Mouse (Mus musculus): ENCODE data around the gene Homer3. TPM values are rescaled to one million over a fixed set of nuclear protein-coding genes. Genes with fewer than 3 reads are reported as not detected.

Homer3 gene
- total RNA-seq (2021): 10 to 100 TPM; 45.7 to 47.0 TPM
- long read RNA-seq, transcript Homer3-203 (10 exons, 2,445 nt): major isoform, 27 of 49 reads
- long read RNA-seq, partial matches to known transcripts: 14 of 49 reads
- long read RNA-seq, other reads (novel, unspliced or antisense): 8 of 49 reads

- DNase-seq (ENCODE audit: low spot score in 2 of 2): peak; percentile 87 to 92
Observed at GRCm38 (mm10) chr8:70282603-70283135, at the start of gene Homer3. TSS of gene Homer3 (plus strand) at chr8:70282827.

- DNase-seq (ENCODE audit: low spot score in 2 of 2): no peak
Observed at GRCm38 (mm10) chr8:70233606-70234005, 49.0 kb upstream of the Homer3 start.

- DNase-seq (ENCODE audit: low spot score in 2 of 2): peak; percentile 93 to 95
Observed at GRCm38 (mm10) chr8:70234080-70234780, 48.4 kb upstream of the Homer3 start, which contains the start of the genes Sugp2 and Armc6. TSS of gene Sugp2 (plus strand) at chr8:70234226. TSS of gene Armc6 (minus strand) at chr8:70234466.

- DNase-seq (ENCODE audit: low spot score in 2 of 2): no peak
Observed at GRCm38 (mm10) chr8:70234781-70235128, 47.9 kb upstream of the Homer3 start.

- DNase-seq (ENCODE audit: low spot score in 2 of 2): no peak
Observed at GRCm38 (mm10) chr8:70237842-70238241, 44.8 kb upstream of the Homer3 start.

GRCm38 (mm10) chr8:70240642-70241041, 42.0 kb upstream of the Homer3 start:
- DNase-seq (ENCODE audit: low spot score in 2 of 2): no peak

- DNase-seq (ENCODE audit: low spot score in 2 of 2): no peak
Observed at GRCm38 (mm10) chr8:70246622-70247021, 36.0 kb upstream of the Homer3 start.

- no peak for DNase-seq (ENCODE audit: low spot score in 2 of 2)
Observed at GRCm38 (mm10) chr8:70247841-70248240, 34.8 kb upstream of the Homer3 start.

- no peak for DNase-seq (ENCODE audit: low spot score in 2 of 2)
Observed at GRCm38 (mm10) chr8:70254628-70255027, 28.0 kb upstream of the Homer3 start.

GRCm38 (mm10) chr8:70257456-70257855, 25.2 kb upstream of the Homer3 start:
- DNase-seq (ENCODE audit: low spot score in 2 of 2): no peak

GRCm38 (mm10) chr8:70258600-70258999, 24.0 kb upstream of the Homer3 start:
- DNase-seq (ENCODE audit: low spot score in 2 of 2): no peak

- no peak for DNase-seq (ENCODE audit: low spot score in 2 of 2)
Observed at GRCm38 (mm10) chr8:70259043-70259442, 23.6 kb upstream of the Homer3 start.

- DNase-seq (ENCODE audit: low spot score in 2 of 2): no peak
Observed at GRCm38 (mm10) chr8:70267674-70268073, 15.0 kb upstream of the Homer3 start.

GRCm38 (mm10) chr8:70268311-70268710, 14.3 kb upstream of the Homer3 start:
- no peak for DNase-seq (ENCODE audit: low spot score in 2 of 2)

GRCm38 (mm10) chr8:70268799-70269565, 13.6 kb upstream of the Homer3 start:
- DNase-seq (ENCODE audit: low spot score in 2 of 2): peak; percentile 36 to 51

GRCm38 (mm10) chr8:70272949-70273348, 9.7 kb upstream of the Homer3 start:
- DNase-seq (ENCODE audit: low spot score in 2 of 2): no peak

GRCm38 (mm10) chr8:70274350-70274749, 8.3 kb upstream of the Homer3 start:
- DNase-seq (ENCODE audit: low spot score in 2 of 2): no peak

GRCm38 (mm10) chr8:70276476-70276875, 6.2 kb upstream of the Homer3 start:
- DNase-seq (ENCODE audit: low spot score in 2 of 2): no peak

GRCm38 (mm10) chr8:70278175-70278574, 4.5 kb upstream of the Homer3 start:
- peak; percentile 48 to 52 for DNase-seq (ENCODE audit: low spot score in 2 of 2)

- DNase-seq (ENCODE audit: low spot score in 2 of 2): no peak
Observed at GRCm38 (mm10) chr8:70279266-70279665, 3.4 kb upstream of the Homer3 start.

- DNase-seq (ENCODE audit: low spot score in 2 of 2): no peak
Observed at GRCm38 (mm10) chr8:70281001-70281400, 1.6 kb upstream of the Homer3 start.
